17 mouse cellular contexts compared by ENCODE assay signal in genomic region chr2:28149688-28150087, GRCm38 (mm10).
"Had no signal": no experiment of that assay in that cellular context is flagged by ENCODE, and none has a peak within 500 bp of the region (broad histone marks: within the 10 kb centered on the region; RNA-seq: fewer than 3 reads in every experiment).

No protein-coding gene starts in this region.

- H3K27me3 ChIP-seq: midbrain, embryonic 15.5 days; neural tube, embryonic 13.5 days; neural tube, embryonic 15.5 days had no signal

- DNase-seq: lung, adult 18-20 months; lung, postnatal 10 days; lung, postnatal 4 days; retina, postnatal 1 day; right cerebral cortex, adult 18-20 months; right cerebral cortex, postnatal 25 days; right cerebral cortex, postnatal 4 days; spleen, adult 18-20 months; thymus, adult 18-20 months; thymus, postnatal 14 days; thymus, postnatal 36 days had no signal

- H3K36me3 ChIP-seq: midbrain, embryonic 15.5 days; neural tube, embryonic 13.5 days; neural tube, embryonic 15.5 days had no signal

- H3K9me3 ChIP-seq: midbrain, embryonic 15.5 days; neural tube, embryonic 15.5 days had no signal

- H3K4me2 ChIP-seq: lung, embryonic 14.5 days; midbrain, embryonic 11.5 days; midbrain, embryonic 15.5 days; neural tube, embryonic 13.5 days; neural tube, embryonic 15.5 days had no signal

- H3K4me3 ChIP-seq: midbrain, embryonic 15.5 days; myocyte; neural tube, embryonic 13.5 days; neural tube, embryonic 15.5 days had no signal

- ATAC-seq: midbrain, embryonic 15.5 days had no signal

- H3K27ac ChIP-seq: midbrain, embryonic 15.5 days; neural tube, embryonic 13.5 days; neural tube, embryonic 15.5 days had no signal

- H3K9ac ChIP-seq: lung, embryonic 14.5 days; midbrain, embryonic 15.5 days; neural tube, embryonic 13.5 days; neural tube, embryonic 15.5 days had no signal
